Mouse (Mus musculus) forebrain, embryonic 14.5 days (tissue): ENCODE results near the gene Gm3238. TPM values are rescaled to one million over a fixed set of nuclear protein-coding genes. Genes with fewer than 3 reads are reported as not detected.

Experiments used
- ATAC-seq: fragments of 200-750 bp; cut with Nextera tagmentation; 2 replicates; pipeline ENCODE4 v1.8.0; 2017; ENCODE audit warnings: mild to moderate bottlenecking, moderate library complexity
- DNase-seq: peaks from one replicate; pipeline ENCODE4 v3.0.0-alpha.2; 2015; ENCODE audit warnings: low spot score
- H3K27ac ChIP-seq: fragments of 300-500 bp; sonication (generic); 2 replicates; pipeline ENCODE4 v1.5.1; 2014; ENCODE audit warnings: low read depth, mild to moderate bottlenecking, control low read depth, low read length, moderate library complexity
- H3K27me3 ChIP-seq: fragments of 300-500 bp; sonication (generic); replicated peaks from 2 replicates; pipeline ENCODE4 v1.6.1; 2014; ENCODE audit warnings: low read length, control low read depth, mixed read lengths; ENCODE audit not compliant: control insufficient read depth, insufficient read depth
- H3K36me3 ChIP-seq: fragments of 300-500 bp; sonication (generic); 2 replicates; pipeline ENCODE4 v1.6.1; 2014; ENCODE audit warnings: low read length, control low read depth; ENCODE audit not compliant: control insufficient read depth, insufficient read depth
- H3K4me1 ChIP-seq: fragments of 300-500 bp; sonication (generic); 2 replicates; pipeline ENCODE4 v1.6.1; 2014; ENCODE audit warnings: antibody characterized with exemption, low read length, control low read depth; ENCODE audit not compliant: control insufficient read depth, insufficient read depth
- H3K4me2 ChIP-seq: fragments of 300-500 bp; sonication (generic); 2 replicates; pipeline ENCODE4 v1.6.1; 2014; ENCODE audit warnings: mild to moderate bottlenecking, control low read depth, low read length
- H3K4me3 ChIP-seq: fragments of 300-500 bp; sonication (generic); 2 replicates; pipeline ENCODE4 v1.5.1; 2014; ENCODE audit warnings: low read depth, low read length, control low read depth
- H3K9ac ChIP-seq: fragments of 300-500 bp; sonication (generic); 2 replicates; pipeline ENCODE4 v1.6.1; 2014; ENCODE audit warnings: mild to moderate bottlenecking, low read length, control low read depth, moderate library complexity
- H3K9me3 ChIP-seq: fragments of 300-500 bp; sonication (generic); replicated peaks from 2 replicates; pipeline ENCODE4 v1.6.1; 2016; ENCODE audit warnings: low read length, control low read depth, mixed read lengths; ENCODE audit not compliant: control insufficient read depth
- WGBS: fragments of 180-500 bp; shearing (Covaris S2); extraction: QIAGEN DNeasy Blood & Tissue Kit; methylation state at CpG from one replicate; pipeline ENCODE4 v1.1.7; 2014; 5-methylcytosine and 5-hydroxymethylcytosine counted together
- polyA plus RNA-seq: library from polyadenylated mRNA; unstranded; fragments of >200 nt; fragmentation: Nextera tagmentation; extraction: Ambion mirVana; gene quantifications from 2 replicates; pipeline ENCODE4 v1.2.1, GENCODE M21; 2014

Gm3238 gene
- polyA plus RNA-seq, 1 experiment from 2014 or later = not detected

GRCm38 (mm10) chr10:77728280-77728679, 42.8 kb downstream of the Gm3238 start:
- no peak overlapping the region for H3K27ac ChIP-seq
- no peak overlapping the region for H3K9ac ChIP-seq
- ATAC-seq (no peak), DNase-seq (no peak)
- 58% methylated on average over 4 of the region's 4 CpGs for WGBS
- H3K36me3 ChIP-seq = no peaks in the 10 kb centered on the region
- H3K4me3 ChIP-seq = no peak overlapping the region
- H3K4me1 ChIP-seq = no peaks in the 10 kb centered on the region
- H3K9me3 ChIP-seq = no peaks in the 10 kb centered on the region
- H3K4me2 ChIP-seq = no peak overlapping the region
- no peaks in the 10 kb centered on the region for H3K27me3 ChIP-seq

- DNase-seq (no peak), ATAC-seq (no peak)
- Histone ChIP-seq H3K27me3 (no peaks in the 10 kb centered on the region), H3K4me1 (no peaks in the 10 kb centered on the region), H3K4me2 (no peak within 1 kb of the TSS), H3K36me3 (no peaks in the 10 kb centered on the region), H3K4me3 (no peak within 1 kb of the TSS), H3K9me3 (no peaks in the 10 kb centered on the region), H3K9ac (no peak within 1 kb of the TSS), H3K27ac (no peak within 1 kb of the TSS)
- 33% methylated on average over 3 of the region's 3 CpGs for WGBS
These were observed 44.9 kb downstream of the Gm3238 start, which contains the start of gene Gm10100 for GRCm38 (mm10) chr10:77726186-77726585. Gene Gm10100 (plus strand): TSS chr10:77726486.

GRCm38 (mm10) chr10:77724855-77725254, 46.3 kb downstream of the Gm3238 start:
- H3K4me2 ChIP-seq = no peak overlapping the region
- no peak for DNase-seq
- no peak overlapping the region for H3K4me3 ChIP-seq
- WGBS = 77% methylated on average over 8 of the region's 8 CpGs
- H3K9ac ChIP-seq = no peak overlapping the region
- no peaks in the 10 kb centered on the region for H3K4me1 ChIP-seq
- no peak overlapping the region for H3K27ac ChIP-seq
- H3K9me3 ChIP-seq = no peaks in the 10 kb centered on the region
- ATAC-seq = no peak
- H3K27me3 ChIP-seq = no peaks in the 10 kb centered on the region
- H3K36me3 ChIP-seq = no peaks in the 10 kb centered on the region

Other genes with a start within 250 kb of the Gm3238 start
- 0.67 and 0.89 TPM in 2 replicates for gene Itgb2, start 241.1 kb downstream of the Gm3238 start, polyA plus RNA-seq
- 74.1 and 85.5 TPM in 2 replicates for gene Pttg1ip, start 189.6 kb downstream of the Gm3238 start, polyA plus RNA-seq
- gene Sumo3, start 165.2 kb downstream of the Gm3238 start, polyA plus RNA-seq = 277 and 308 TPM in 2 replicates
- 1.7 and 16.2 TPM in 2 replicates for gene Gm49325, start 165.1 kb downstream of the Gm3238 start, polyA plus RNA-seq
- 72.6 and 73.6 TPM in 2 replicates for gene Ube2g2, start 149.1 kb downstream of the Gm3238 start, polyA plus RNA-seq
- 0.45 and 0.55 TPM in 2 replicates for gene Tspear, start 84.8 kb downstream of the Gm3238 start, polyA plus RNA-seq
- gene Gm19402, start 80.6 kb downstream of the Gm3238 start, polyA plus RNA-seq = not detected in 2 replicates
- gene Gm9508, start 74.1 kb downstream of the Gm3238 start, polyA plus RNA-seq = not detected in 2 replicates
- gene Gm10272, start 64.7 kb downstream of the Gm3238 start, polyA plus RNA-seq = not detected in 2 replicates
- not detected in 2 replicates for gene Gm10024, start 59.9 kb downstream of the Gm3238 start, polyA plus RNA-seq
- gene Gm10142, start 55.5 kb downstream of the Gm3238 start, polyA plus RNA-seq = not detected in 2 replicates
- not detected in 2 replicates for gene Krtap12-1, start 50.7 kb downstream of the Gm3238 start, polyA plus RNA-seq
- gene Gm10100, start 44.8 kb downstream of the Gm3238 start, polyA plus RNA-seq = not detected in 2 replicates
- not detected in 2 replicates for gene Gm18596, start 28.7 kb downstream of the Gm3238 start, polyA plus RNA-seq
- gene Gm9736, start 20.0 kb downstream of the Gm3238 start, polyA plus RNA-seq = not detected in 2 replicates
- not detected in 2 replicates for gene Gm3233, start 11.6 kb downstream of the Gm3238 start, polyA plus RNA-seq
- gene Gm7138, start 5.6 kb upstream of the Gm3238 start, polyA plus RNA-seq = not detected in 2 replicates
- gene Gm3250, start 11.2 kb upstream of the Gm3238 start, polyA plus RNA-seq = not detected in 2 replicates
- not detected in 2 replicates for gene Gm7137, start 16.9 kb upstream of the Gm3238 start, polyA plus RNA-seq
- not detected in 2 replicates for gene Gm9639, start 23.8 kb upstream of the Gm3238 start, polyA plus RNA-seq
- not detected in 2 replicates for gene Gm19668, start 27.8 kb upstream of the Gm3238 start, polyA plus RNA-seq
- gene Gm9507, start 40.5 kb upstream of the Gm3238 start, polyA plus RNA-seq = not detected in 2 replicates
- gene Gm2696, start 43.4 kb upstream of the Gm3238 start, polyA plus RNA-seq = not detected in 2 replicates
- not detected in 2 replicates for gene Krtap10-4, start 55.8 kb upstream of the Gm3238 start, polyA plus RNA-seq
- gene Krtap10-10, start 64.6 kb upstream of the Gm3238 start, polyA plus RNA-seq = not detected in 2 replicates
- gene Gm36176, start 75.5 kb upstream of the Gm3238 start, polyA plus RNA-seq = not detected in 2 replicates
- gene Gm10318, start 81.5 kb upstream of the Gm3238 start, polyA plus RNA-seq = not detected in 2 replicates
- not detected in 2 replicates for gene Gm3285, start 90.7 kb upstream of the Gm3238 start, polyA plus RNA-seq
- gene Lrrc3, start 131.2 kb upstream of the Gm3238 start, polyA plus RNA-seq = 6.4 and 8.4 TPM in 2 replicates
- 1.4 and 2.8 TPM in 2 replicates for gene Trpm2, start 199.2 kb upstream of the Gm3238 start, polyA plus RNA-seq
- gene 1810043G02Rik, start 207.2 kb upstream of the Gm3238 start, polyA plus RNA-seq = 31.0 and 35.0 TPM in 2 replicates
- gene Pfkl, start 238.8 kb upstream of the Gm3238 start, polyA plus RNA-seq = 77.0 and 91.6 TPM in 2 replicates